Mouse (Mus musculus): ENCODE data around the gene Stx6. TPM values are rescaled to one million over a fixed set of nuclear protein-coding genes. Genes with fewer than 3 reads are reported as not detected.
A peak's percentile ranks its signal among the peaks of the same experiment; 100 is the strongest.

Stx6 gene
- polyA plus RNA-seq, 1 experiment from 2014 or later, result 128 TPM

DNA sequence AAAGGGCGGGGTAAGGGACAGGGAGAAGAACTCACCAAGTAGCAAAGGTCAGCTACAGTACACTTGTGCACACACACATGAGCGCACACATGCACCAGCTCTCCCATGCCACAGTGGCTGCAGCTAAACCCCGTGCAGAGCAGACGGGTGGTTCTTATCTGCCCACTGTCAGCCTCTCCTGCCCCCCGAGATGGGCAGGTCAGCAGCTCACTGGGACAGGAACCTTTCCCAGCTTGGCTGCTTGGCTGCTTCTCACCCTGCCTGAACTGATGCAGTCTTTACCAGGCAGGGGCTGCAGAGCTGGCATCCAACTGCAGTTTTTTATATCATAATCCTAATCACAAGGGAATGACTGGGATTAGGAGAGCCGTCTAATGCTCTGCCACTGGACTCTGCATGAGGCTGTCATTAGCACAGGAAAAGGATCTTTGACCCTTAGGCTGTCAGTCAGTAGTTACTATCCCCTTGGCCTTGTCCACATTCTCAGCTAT lies 94.2 kb downstream of the Stx6 start:
- Histone ChIP-seq H3K4me2 (replicated peaks) (no peak overlapping the region), H3K4me1 (replicated peaks) (peaks cover 5% of the 10 kb centered on the region), H3K9me3 (no peaks in the 10 kb centered on the region), H3K36me3 (no peaks in the 10 kb centered on the region), H3K27me3 (no peaks in the 10 kb centered on the region), H3K9ac (replicated peaks) (no peak overlapping the region), H3K27ac (no peak overlapping the region), H3K4me3 (replicated peaks) (no peak overlapping the region)
- 0 out of 2 replicates have a peak, but pooled peaks have one; percentile 45 for ATAC-seq
- 43% methylated on average over 6 of the region's 6 CpGs for WGBS

DNA sequence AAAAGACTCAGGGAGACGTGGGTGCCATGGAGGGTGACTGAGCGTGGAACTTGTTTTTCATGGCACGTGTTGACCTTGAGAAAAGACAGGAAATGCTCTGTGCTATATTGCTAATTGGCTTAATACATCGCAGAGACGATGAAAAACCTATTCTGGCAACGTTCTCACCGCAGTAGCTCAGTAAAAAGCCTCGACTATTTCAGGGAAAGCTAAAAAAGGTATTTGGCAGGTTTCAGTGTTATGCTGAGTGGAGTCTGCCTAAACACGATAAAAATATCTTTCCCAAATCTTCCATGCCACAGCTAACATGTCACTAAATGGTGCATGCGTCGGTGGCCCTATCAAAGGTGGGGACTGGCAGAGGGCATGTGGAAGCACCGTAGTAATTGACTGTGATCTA lies 94.6 kb downstream of the Stx6 start:
- Histone ChIP-seq H3K9ac (replicated peaks) (no peak overlapping the region), H3K4me1 (replicated peaks) (peaks cover 5% of the 10 kb centered on the region), H3K36me3 (no peaks in the 10 kb centered on the region), H3K27me3 (no peaks in the 10 kb centered on the region), H3K27ac (no peak overlapping the region), H3K4me2 (replicated peaks) (no peak overlapping the region), H3K4me3 (replicated peaks) (no peak overlapping the region), H3K9me3 (no peaks in the 10 kb centered on the region)
- 77% methylated on average over 12 of the region's 12 CpGs for WGBS
- ATAC-seq, result no peak

DNA sequence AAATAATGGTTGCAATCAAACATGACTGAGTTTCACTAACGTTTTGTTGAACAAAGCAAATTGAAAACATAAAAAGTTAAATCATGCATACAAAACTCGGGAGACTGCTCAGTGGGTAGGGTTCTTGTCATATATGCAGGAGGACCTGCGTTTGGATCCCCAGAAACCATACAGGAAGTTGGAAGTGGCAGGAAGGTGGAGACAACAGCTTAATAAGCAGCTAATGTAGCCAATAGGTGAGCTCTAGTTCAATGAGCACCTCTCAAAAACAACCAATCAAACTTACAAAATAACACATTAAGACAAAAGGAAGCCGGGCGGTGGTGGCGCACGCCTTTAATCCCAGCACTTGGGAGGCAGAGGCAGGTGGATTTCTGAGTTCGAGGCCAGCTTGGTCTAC lies 95.8 kb downstream of the Stx6 start:
- no peak overlapping the region for H3K9ac ChIP-seq (replicated peaks)
- no peak overlapping the region for H3K4me3 ChIP-seq (replicated peaks)
- no peak overlapping the region for H3K4me2 ChIP-seq (replicated peaks)
- H3K27ac ChIP-seq, result no peak overlapping the region
- WGBS, result 90% methylated on average over 8 of the region's 8 CpGs
- no peaks in the 10 kb centered on the region for H3K36me3 ChIP-seq
- no peak for ATAC-seq
- peaks cover 5% of the 10 kb centered on the region for H3K4me1 ChIP-seq (replicated peaks)
- H3K27me3 ChIP-seq, result no peaks in the 10 kb centered on the region
- no peaks in the 10 kb centered on the region for H3K9me3 ChIP-seq

Other genes starting within 250 kb of the Stx6 start
- 5.9 and 9.4 TPM in 2 replicates for gene Ier5, start 59.1 kb upstream of the Stx6 start, polyA plus RNA-seq (2015; fragmentation: Nextera tagmentation; extraction: Ambion mirVana)
- gene Mr1, start 11.9 kb upstream of the Stx6 start, polyA plus RNA-seq (2015; fragmentation: Nextera tagmentation; extraction: Ambion mirVana), result 0.64 and 0.79 TPM in 2 replicates
- gene BC034090, start 85.7 kb downstream of the Stx6 start, polyA plus RNA-seq (2015; fragmentation: Nextera tagmentation; extraction: Ambion mirVana), result 3.9 and 5.5 TPM in 2 replicates